Mouse (Mus musculus) MEL (cell line): ENCODE measurements at regions not wholly inside any gene's neighbourhood (a gene's known extent, or its start where the extent isn't known, plus 50 kb on each side); places are given as distances from the start of the nearest gene placed in this dataset.

ENCODE experiments used
- DNase-seq: peaks from one replicate; pipeline ENCODE4 v3.0.0; 2011; ENCODE audit warnings: low read depth, low spot score
- H3K27ac ChIP-seq: 2 replicates; pipeline ENCODE4 v1.5.1; 2012; ENCODE audit warnings: low read depth, mild to moderate bottlenecking, control low read depth, low read length, moderate library complexity; ENCODE audit not compliant: control insufficient read depth
- H3K27me3 ChIP-seq, 2 experiments: fragments of 150-350 bp in 1 of 2; sonication (generic) in 1 of 2; 2 replicates each; pipeline ENCODE4 v1.6.1; 2012; ENCODE audit warnings: low read length in 2 of 2, mild to moderate bottlenecking in 2 of 2, improper control_type of control experiment in 1 of 2, moderate library complexity in 1 of 2; ENCODE audit not compliant: insufficient read depth in 2 of 2, control insufficient read depth in 1 of 2
- H3K36me3 ChIP-seq, 2 experiments: 2 replicates each; pipeline ENCODE4 v1.6.1; 2012 to 2014; ENCODE audit warnings: low read length in 2 of 2, improper control_type of control experiment in 1 of 2, inconsistent platforms in 1 of 2, mild to moderate bottlenecking in 1 of 2; ENCODE audit not compliant: insufficient read depth in 2 of 2, control insufficient read depth in 1 of 2
- H3K4me1 ChIP-seq, 2 experiments: fragments of 150-350 bp in 1 of 2; sonication (generic) in 1 of 2; 2 replicates each; pipeline ENCODE4 v1.6.1; 2012; ENCODE audit warnings: low read length in 2 of 2, improper control_type of control experiment in 1 of 2, mild to moderate bottlenecking in 1 of 2; ENCODE audit not compliant: insufficient read depth in 2 of 2, control insufficient read depth in 1 of 2
- H3K4me3 ChIP-seq, 2 experiments: fragments of 150-350 bp in 1 of 2; sonication (generic) in 1 of 2; 2 replicates each; pipeline ENCODE4 v1.5.1; 2012; ENCODE audit warnings: low read depth in 2 of 2, low read length in 2 of 2, mild to moderate bottlenecking in 2 of 2, moderate library complexity in 2 of 2, control low read depth in 1 of 2, improper control_type of control experiment in 1 of 2; ENCODE audit not compliant: control insufficient read depth in 1 of 2, insufficient read depth in 1 of 2
- H3K79me2 ChIP-seq: 2 replicates; pipeline ENCODE4 v1.6.1; 2012; ENCODE audit warnings: mild to moderate bottlenecking, low read length, moderate library complexity; ENCODE audit not compliant: control insufficient read depth, poor library complexity, insufficient read depth
- H3K9ac ChIP-seq: 2 replicates; pipeline ENCODE4 v1.6.1; 2012; ENCODE audit warnings: low read depth, mild to moderate bottlenecking, control low read depth, low read length, moderate library complexity; ENCODE audit not compliant: control insufficient read depth, poor library complexity, severe bottlenecking
- H3K9me3 ChIP-seq: fragments of 150-350 bp; sonication (generic); replicated peaks from 2 replicates; pipeline ENCODE4 v1.6.1; 2012; ENCODE audit warnings: mild to moderate bottlenecking, low read length, improper control_type of control experiment, moderate library complexity; ENCODE audit not compliant: insufficient read depth
- CHD2 ChIP-seq: IDR thresholded peaks from 2 replicates; pipeline ENCODE4 v1.6.1; 2011; ENCODE audit warnings: low read length, improper control_type of control experiment
- E2F4 ChIP-seq: IDR thresholded peaks from 2 replicates; pipeline ENCODE4 v1.6.1; 2011; ENCODE audit warnings: low read depth, low read length, improper control_type of control experiment, borderline replicate concordance
- EP300 ChIP-seq, 2 experiments: IDR thresholded peaks; 2 replicates each; pipeline ENCODE4 v1.6.1; 2011; ENCODE audit warnings: improper control_type of control experiment in 2 of 2, low read length in 2 of 2, low read depth in 1 of 2, mild to moderate bottlenecking in 1 of 2
- ETS1 ChIP-seq: IDR thresholded peaks from 2 replicates; pipeline ENCODE4 v1.6.1; 2012; ENCODE audit warnings: low read depth, mild to moderate bottlenecking, inconsistent platforms, low read length, improper control_type of control experiment, moderate library complexity
- GATA1 ChIP-seq: IDR thresholded peaks from 2 replicates; pipeline ENCODE4 v1.6.1; 2011; ENCODE audit warnings: low read depth, low read length, improper control_type of control experiment
- HCFC1 ChIP-seq: IDR thresholded peaks from 2 replicates; pipeline ENCODE4 v1.6.1; 2012; ENCODE audit warnings: low read depth, mild to moderate bottlenecking, inconsistent platforms, low read length, improper control_type of control experiment, moderate library complexity
- KAT2A ChIP-seq: conservative IDR thresholded peaks from 2 replicates; pipeline ENCODE4 v1.6.1; 2012; ENCODE audit warnings: low read depth, low read length, improper control_type of control experiment, inconsistent platforms
- MAFK ChIP-seq: IDR thresholded peaks from 2 replicates; pipeline ENCODE4 v1.6.1; 2011; ENCODE audit warnings: low read depth, mild to moderate bottlenecking, low read length, improper control_type of control experiment, borderline replicate concordance
- MEF2A ChIP-seq: IDR thresholded peaks from 2 replicates; pipeline ENCODE4 v1.6.1; 2014; ENCODE audit warnings: low read depth, mild to moderate bottlenecking, inconsistent platforms, low read length, improper control_type of control experiment; ENCODE audit not compliant: poor library complexity, insufficient replicate concordance, severe bottlenecking; ENCODE audit errors: extremely low read depth
- MXI1 ChIP-seq: IDR thresholded peaks from 2 replicates; pipeline ENCODE4 v1.6.1; 2011; ENCODE audit warnings: mild to moderate bottlenecking, low read depth, low read length, improper control_type of control experiment
- NELFE ChIP-seq: IDR thresholded peaks from 2 replicates; pipeline ENCODE4 v1.6.1; 2011; ENCODE audit warnings: low read depth, low read length, improper control_type of control experiment
- POLR2A ChIP-seq, 2 experiments: IDR thresholded peaks; 2 replicates each; pipeline ENCODE4 v1.6.1; 2011 to 2012; ENCODE audit warnings: low read length in 2 of 2, mild to moderate bottlenecking in 2 of 2, control low read depth in 1 of 2, improper control_type of control experiment in 1 of 2, low read depth in 1 of 2, moderate library complexity in 1 of 2; ENCODE audit not compliant: control insufficient read depth in 1 of 2, insufficient read depth in 1 of 2, poor library complexity in 1 of 2
- POLR2AphosphoS5 ChIP-seq: IDR thresholded peaks from 2 replicates; pipeline ENCODE4 v1.6.1; 2012; ENCODE audit warnings: low read depth, borderline replicate concordance, mild to moderate bottlenecking, inconsistent platforms, low read length, moderate library complexity, mixed read lengths
- RAD21 ChIP-seq: IDR thresholded peaks from 2 replicates; pipeline ENCODE4 v1.6.1; 2011; ENCODE audit warnings: mild to moderate bottlenecking, low read depth, low read length, improper control_type of control experiment
- RCOR1 ChIP-seq: IDR thresholded peaks from 2 replicates; pipeline ENCODE4 v1.6.1; 2012; ENCODE audit warnings: low read depth, mild to moderate bottlenecking, inconsistent platforms, low read length, improper control_type of control experiment
- TAL1 ChIP-seq: IDR thresholded peaks from 2 replicates; pipeline ENCODE4 v1.6.1; 2012; ENCODE audit warnings: mild to moderate bottlenecking, inconsistent platforms, low read length, moderate library complexity, mixed read lengths
- TBP ChIP-seq: IDR thresholded peaks from 2 replicates; pipeline ENCODE4 v1.8.0; 2011; ENCODE audit warnings: low read depth, low read length, improper control_type of control experiment
- USF1 ChIP-seq: IDR thresholded peaks from 2 replicates; pipeline ENCODE4 v1.6.1; 2014; ENCODE audit warnings: low read depth, mild to moderate bottlenecking, inconsistent platforms, low read length, improper control_type of control experiment, moderate library complexity
- ZKSCAN1 ChIP-seq: IDR thresholded peaks from 2 replicates; pipeline ENCODE4 v1.6.1; 2012; ENCODE audit warnings: low read depth, mild to moderate bottlenecking, inconsistent platforms, low read length, improper control_type of control experiment, moderate library complexity
- ZMIZ1 ChIP-seq: IDR thresholded peaks from 2 replicates; pipeline ENCODE4 v1.6.1; 2012; ENCODE audit warnings: low read depth, mild to moderate bottlenecking, inconsistent platforms, low read length, improper control_type of control experiment, moderate library complexity
- ZNF384 ChIP-seq: IDR thresholded peaks from 2 replicates; pipeline ENCODE4 v1.6.1; 2012; ENCODE audit warnings: low read depth, mild to moderate bottlenecking, inconsistent platforms, low read length, improper control_type of control experiment

- no peaks in the 10 kb centered on the region for H3K36me3 ChIP-seq
- DNase-seq, result no peak
- no peak for TF ChIP-seq CHD2
- H3K9me3 ChIP-seq, result no peaks in the 10 kb centered on the region
- no peaks in the 10 kb centered on the region for H3K79me2 ChIP-seq
- no peak overlapping the region for H3K9ac ChIP-seq
- no peaks in the 10 kb centered on the region for H3K27me3 ChIP-seq
- no peak overlapping the region for H3K4me3 ChIP-seq
- no peaks in the 10 kb centered on the region for H3K4me1 ChIP-seq
- no peak overlapping the region for H3K27ac ChIP-seq
Observed at GRCm38 (mm10) chr2:101247133-101247532, 377.4 kb upstream of the Rag2 start.

GRCm38 (mm10) chr2:101252228-101252627 is 372.3 kb upstream of the Rag2 start:
- Histone ChIP-seq H3K9me3 (no peaks in the 10 kb centered on the region), H3K4me1 (no peaks in the 10 kb centered on the region), H3K27ac (no peak overlapping the region), H3K9ac (no peak overlapping the region), H3K36me3 (no peaks in the 10 kb centered on the region), H3K4me3 (no peak overlapping the region), H3K79me2 (no peaks in the 10 kb centered on the region), H3K27me3 (no peaks in the 10 kb centered on the region)
- DNase-seq, result no peak
- no peak for TF ChIP-seq KAT2A
- no peak for TF ChIP-seq HCFC1
- no peak for TF ChIP-seq ZKSCAN1
- TF ChIP-seq EP300 (IDR thresholded peaks at IDR 0.05; ENCODE audit: low read depth in 1 of 2, low read length in 2 of 2), result no peak
- TF ChIP-seq TAL1, result no peak
- no peak for TF ChIP-seq E2F4
- no peak for TF ChIP-seq ZMIZ1
- no peak for TF ChIP-seq GATA1
- TF ChIP-seq NELFE, result no peak
- no peak for TF ChIP-seq RCOR1
- no peak for TF ChIP-seq MXI1
- no peak for TF ChIP-seq POLR2AphosphoS5
- no peak for TF ChIP-seq MEF2A
- TF ChIP-seq USF1, result no peak
- no peak for TF ChIP-seq POLR2A (IDR thresholded peaks at IDR 0.05; ENCODE audit: control insufficient read depth in 1 of 2, insufficient read depth in 1 of 2, low read depth in 1 of 2, low read length in 2 of 2, poor library complexity in 1 of 2)
- TF ChIP-seq TBP, result no peak
- TF ChIP-seq RAD21, result no peak
- TF ChIP-seq MAFK, result no peak
- no peak for TF ChIP-seq ETS1
- no peak for TF ChIP-seq ZNF384
